7 mouse cellular contexts compared by ENCODE assay signal in the genomic region with DNA sequence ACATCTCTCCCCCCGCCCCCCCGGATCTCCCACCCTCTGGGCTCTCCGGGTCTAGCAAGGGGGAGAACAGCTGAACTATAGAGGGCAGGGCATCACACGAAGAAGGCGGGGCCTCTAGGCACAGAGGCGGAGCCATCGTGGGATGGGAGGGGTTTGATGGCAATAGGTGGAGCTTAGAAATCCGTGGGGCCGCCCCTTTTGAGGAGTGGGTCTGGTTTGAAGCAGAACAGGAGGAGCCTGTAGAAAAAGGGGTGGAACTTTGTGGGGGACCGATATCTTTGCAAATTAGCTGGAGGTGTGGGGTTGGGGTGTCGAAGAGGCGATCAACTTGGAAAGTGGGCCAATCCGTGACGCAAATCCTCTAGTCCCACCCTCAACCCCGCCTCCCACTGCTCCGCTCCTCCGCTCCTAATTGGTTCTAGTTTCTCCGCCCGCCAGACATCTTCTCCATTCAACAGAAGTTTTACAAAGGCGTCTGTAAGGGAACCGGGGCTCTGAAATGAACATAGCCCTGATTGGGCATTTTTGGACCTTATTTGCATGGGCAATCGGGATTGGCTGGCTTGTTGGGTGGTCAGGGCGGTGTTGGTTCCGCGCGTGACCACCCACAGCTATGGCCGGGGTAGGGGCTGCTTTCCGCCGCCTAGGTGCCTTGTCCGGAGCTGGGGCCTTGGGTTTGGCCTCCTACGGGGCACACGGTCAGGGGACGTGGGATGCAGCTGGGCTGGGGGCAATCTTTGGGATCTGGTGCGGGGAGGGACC. TPM values are rescaled to one million over a fixed set of nuclear protein-coding genes. Genes with fewer than 3 reads are reported as not detected.
DNase-seq lines count a peak whose midpoint lies in the region; ATAC-seq lines count a peak whose summit lies in the region.

TSS of gene Tmem256 (plus strand) at position 563 of the 762 bp plus-strand sequence.

- H3K27ac ChIP-seq in embryonic facial prominence, embryonic 12.5 days = peak within 1 kb of the TSS; percentile 92
- H3K27ac ChIP-seq in limb, embryonic 11.5 days (replicated peaks; ENCODE audit: low read depth, low read length) = peak within 1 kb of the TSS; percentile 81
- H3K27ac ChIP-seq in midbrain, embryonic 14.5 days (replicated peaks; ENCODE audit: low read depth, low read length) = peak within 1 kb of the TSS; percentile 96

- peak; percentile 89 for DNase-seq in adrenal gland, postnatal 25 days
- DNase-seq in heart, adult 11 months = peak; percentile 100
- DNase-seq in kidney, adult 18-20 months = peak; percentile 95
- DNase-seq in limb, embryonic 11.5 days (ENCODE audit: low spot score) = peak; percentile 97
- DNase-seq in midbrain, embryonic 14.5 days = peak; percentile 98
- DNase-seq in spleen, adult 18-20 months = peak; percentile 78 to 81

- H3K4me2 ChIP-seq in embryonic facial prominence, embryonic 12.5 days (replicated peaks) = peak within 1 kb of the TSS; percentile 97
- peak within 1 kb of the TSS; percentile 85 for H3K4me2 ChIP-seq in limb, embryonic 11.5 days (ENCODE audit: low read depth, severe bottlenecking)
- H3K4me2 ChIP-seq in midbrain, embryonic 14.5 days (ENCODE audit: low read length) = peak within 1 kb of the TSS; percentile 99

- H3K4me1 ChIP-seq in embryonic facial prominence, embryonic 12.5 days = peaks cover 37% of the 10 kb centered on the region
- H3K4me1 ChIP-seq in limb, embryonic 11.5 days (ENCODE audit: control insufficient read depth, insufficient read depth, low read length) = peaks cover 24% of the 10 kb centered on the region
- peaks cover 34% of the 10 kb centered on the region for H3K4me1 ChIP-seq in midbrain, embryonic 14.5 days (ENCODE audit: control insufficient read depth, insufficient read depth, low read length)

- H3K4me3 ChIP-seq in embryonic facial prominence, embryonic 12.5 days = peak within 1 kb of the TSS; percentile 79
- H3K4me3 ChIP-seq in limb, embryonic 11.5 days (ENCODE audit: low read depth, low read length) = peak within 1 kb of the TSS; percentile 62
- H3K4me3 ChIP-seq in midbrain, embryonic 14.5 days (replicated peaks; ENCODE audit: low read depth, low read length) = peak within 1 kb of the TSS; percentile 94

- under 1% methylated on average over 34 of the region's 34 CpGs for WGBS in embryonic facial prominence, embryonic 12.5 days
- WGBS in limb, embryonic 11.5 days = under 1% methylated on average over 34 of the region's 34 CpGs
- WGBS in midbrain, embryonic 14.5 days = under 1% methylated on average over 34 of the region's 34 CpGs

- H3K9ac ChIP-seq in embryonic facial prominence, embryonic 12.5 days = peak within 1 kb of the TSS; percentile 87
- H3K9ac ChIP-seq in limb, embryonic 11.5 days (ENCODE audit: low read length) = peak within 1 kb of the TSS; percentile 70
- H3K9ac ChIP-seq in midbrain, embryonic 14.5 days (replicated peaks; ENCODE audit: low read length) = peak within 1 kb of the TSS; percentile 95

- peak; percentile 85 for ATAC-seq in embryonic facial prominence, embryonic 12.5 days (ENCODE audit: insufficient number of reproducible peaks, insufficient read depth, low FRiP score, low TSS enrichment)
- ATAC-seq in limb, embryonic 11.5 days (ENCODE audit: insufficient number of reproducible peaks, low FRiP score, low TSS enrichment, low read depth) = peak; percentile 89
- peak; percentile 87 for ATAC-seq in midbrain, embryonic 14.5 days (ENCODE audit: low FRiP score, low TSS enrichment)

- H3K36me3 ChIP-seq in embryonic facial prominence, embryonic 12.5 days = 0 out of 2 replicates have a peak, but pooled peaks cover 8% of the 10 kb centered on the region
- no peaks in the 10 kb centered on the region for H3K36me3 ChIP-seq in limb, embryonic 11.5 days (ENCODE audit: control insufficient read depth, insufficient read depth, low read length)
- H3K36me3 ChIP-seq in midbrain, embryonic 14.5 days (ENCODE audit: control insufficient read depth, insufficient read depth, low read length) = peaks cover 8% of the 10 kb centered on the region

- no peaks in the 10 kb centered on the region for H3K27me3 ChIP-seq in embryonic facial prominence, embryonic 12.5 days
- peaks cover 15% of the 10 kb centered on the region for H3K27me3 ChIP-seq in limb, embryonic 11.5 days (ENCODE audit: control insufficient read depth, insufficient read depth, low read length)
- no peaks in the 10 kb centered on the region for H3K27me3 ChIP-seq in midbrain, embryonic 14.5 days (ENCODE audit: control insufficient read depth, insufficient read depth, low read length)

- no peaks in the 10 kb centered on the region for H3K9me3 ChIP-seq in embryonic facial prominence, embryonic 12.5 days
- no peaks in the 10 kb centered on the region for H3K9me3 ChIP-seq in limb, embryonic 11.5 days (ENCODE audit: control insufficient read depth, low read length)
- no peaks in the 10 kb centered on the region for H3K9me3 ChIP-seq in midbrain, embryonic 14.5 days (ENCODE audit: control insufficient read depth, low read length)

RNA-seq across cellular contexts. Expression of gene Tmem256, which starts in this region (rescaled TPM):
- total RNA-seq in adrenal gland, postnatal 25 days (2021) = 149 and 152 TPM in 2 replicates
- 351 and 399 TPM in 2 replicates for polyA plus RNA-seq in embryonic facial prominence, embryonic 12.5 days (2016; fragmentation: Nextera tagmentation; extraction: Ambion mirVana)
- polyA plus RNA-seq in limb, embryonic 11.5 days (2014; fragmentation: Nextera tagmentation; extraction: Ambion mirVana) = 285 and 304 TPM in 2 replicates
- polyA plus RNA-seq in midbrain, embryonic 14.5 days (2014; fragmentation: Nextera tagmentation; extraction: Ambion mirVana) = 313 and 417 TPM in 2 replicates

Comparison
In these comparisons a context has a peak if more than half of its experiments do, and no peak if none do; other contexts are left out.
1. Peak in every context shown above with its lines: DNase-seq, ATAC-seq, H3K4me3 ChIP-seq and H3K27ac ChIP-seq.